Mouse (Mus musculus): ENCODE measurements around the gene Aldh1a2.

The Aldh1a2 gene

DNA sequence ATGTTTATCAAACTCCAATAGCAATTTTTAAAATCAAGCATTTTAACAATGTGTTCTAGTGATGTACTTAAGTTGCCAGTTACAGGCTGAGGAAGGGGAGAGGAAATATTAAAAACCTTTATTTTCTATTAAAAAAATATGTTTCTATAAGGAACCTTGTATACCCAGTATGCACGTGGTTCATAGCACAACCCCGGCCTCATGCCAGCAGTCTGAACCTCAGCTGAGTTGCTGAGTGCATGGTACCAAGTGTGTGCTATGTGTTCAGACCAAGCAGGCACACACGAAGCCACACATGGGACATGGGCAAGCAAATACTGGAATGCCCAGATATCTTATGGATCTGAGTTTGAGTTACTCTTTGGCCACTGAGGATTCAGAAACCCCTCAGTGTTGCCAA, 74.2 kb downstream of the Aldh1a2 start:
- DNase-seq (ENCODE audit: low read depth) = no peak

DNA sequence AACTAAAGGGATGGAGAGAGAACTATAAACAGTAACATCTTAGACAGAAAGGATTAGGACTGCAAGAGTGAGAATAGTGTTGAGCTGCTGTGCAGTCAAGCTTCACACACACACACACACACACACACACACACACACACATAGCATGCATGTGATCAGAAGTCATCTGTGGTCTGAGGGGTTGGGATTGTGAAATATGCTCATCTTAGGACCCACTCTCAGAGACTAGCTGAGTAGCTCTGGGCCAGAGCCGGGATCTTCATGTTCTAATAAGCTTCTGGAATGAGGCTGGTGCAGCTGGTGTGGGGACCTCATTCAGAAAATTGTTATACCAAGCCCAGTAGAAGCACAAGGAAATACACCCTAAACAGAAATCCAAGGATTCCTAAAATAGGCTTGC, 75.1 kb downstream of the Aldh1a2 start:
- DNase-seq (ENCODE audit: low read depth) = no peak

DNA sequence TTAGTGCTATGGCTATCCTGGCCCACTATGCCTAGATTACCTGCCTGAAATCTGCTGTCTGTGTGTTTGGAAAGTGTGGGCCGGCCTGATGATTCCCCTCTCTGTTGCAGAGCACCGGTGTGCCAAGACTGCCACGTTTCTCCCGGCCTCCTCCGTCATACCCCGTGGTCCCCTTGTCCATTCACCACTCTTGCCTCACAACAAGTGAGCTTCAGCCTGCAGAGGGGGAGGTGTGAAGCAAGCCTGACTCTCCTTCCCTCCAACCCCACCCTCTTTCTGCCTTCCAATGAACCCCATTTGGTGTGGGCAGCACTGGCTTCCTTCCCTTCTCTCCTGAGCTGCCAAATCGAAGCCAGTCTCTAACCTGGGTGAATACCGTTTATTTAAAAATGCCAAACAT, 79.9 kb downstream of the Aldh1a2 start:
- no peak for DNase-seq (ENCODE audit: low read depth)

DNA sequence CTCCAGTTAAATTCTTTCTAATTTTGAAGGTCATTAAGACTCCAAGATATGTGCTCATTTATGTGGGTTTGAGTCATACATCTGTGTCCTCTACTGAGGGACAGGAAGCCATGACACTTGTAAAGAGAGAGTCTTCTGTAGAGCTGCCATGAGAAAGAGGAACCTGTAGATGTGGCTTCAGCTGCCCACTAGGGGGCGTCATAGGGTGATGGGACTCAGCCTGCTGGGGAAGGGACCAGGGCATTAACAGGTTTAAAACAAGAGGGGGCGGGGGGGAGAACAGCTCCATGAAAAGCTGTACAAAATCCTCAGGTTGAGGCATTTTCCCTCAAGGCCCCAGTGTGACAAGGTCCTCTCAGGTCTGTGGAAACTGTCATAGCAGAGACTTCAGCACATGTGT, 88.0 kb downstream of the Aldh1a2 start:
- DNase-seq (ENCODE audit: low read depth) = no peak

DNA sequence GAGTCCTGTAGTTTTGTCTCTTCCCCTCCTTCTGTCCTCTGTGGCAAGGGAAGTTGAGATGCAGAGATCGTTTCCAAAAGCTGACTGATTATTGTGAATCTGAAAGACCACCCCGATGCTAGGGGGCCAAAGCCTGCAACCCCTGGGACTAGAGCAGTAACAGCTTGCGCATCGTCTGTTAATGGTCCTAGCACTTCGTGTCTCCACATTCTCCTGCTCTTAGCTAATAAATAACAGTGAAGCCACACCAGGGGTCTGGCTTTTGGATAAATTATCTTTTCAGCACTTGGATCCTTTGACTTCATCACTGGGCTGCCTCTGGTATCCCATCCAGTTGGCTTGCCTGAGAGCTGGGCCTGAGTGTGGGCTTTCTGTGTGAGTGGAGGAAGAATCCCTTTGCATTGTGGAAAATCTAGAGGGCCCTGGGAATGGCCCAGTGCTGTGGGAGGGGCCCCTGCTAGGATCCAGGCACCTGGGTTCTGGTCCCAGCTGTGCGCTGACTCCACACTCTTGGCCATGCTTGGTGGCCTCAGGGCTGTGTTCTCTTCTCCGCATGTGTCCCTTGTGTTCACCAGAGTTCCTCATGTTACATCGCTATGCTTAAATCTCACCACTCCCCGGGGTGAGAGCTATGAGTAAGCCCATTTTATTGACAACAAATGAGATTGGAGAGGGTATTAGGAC, 91.7 kb downstream of the Aldh1a2 start:
- no peak for DNase-seq (ENCODE audit: low read depth)

DNA sequence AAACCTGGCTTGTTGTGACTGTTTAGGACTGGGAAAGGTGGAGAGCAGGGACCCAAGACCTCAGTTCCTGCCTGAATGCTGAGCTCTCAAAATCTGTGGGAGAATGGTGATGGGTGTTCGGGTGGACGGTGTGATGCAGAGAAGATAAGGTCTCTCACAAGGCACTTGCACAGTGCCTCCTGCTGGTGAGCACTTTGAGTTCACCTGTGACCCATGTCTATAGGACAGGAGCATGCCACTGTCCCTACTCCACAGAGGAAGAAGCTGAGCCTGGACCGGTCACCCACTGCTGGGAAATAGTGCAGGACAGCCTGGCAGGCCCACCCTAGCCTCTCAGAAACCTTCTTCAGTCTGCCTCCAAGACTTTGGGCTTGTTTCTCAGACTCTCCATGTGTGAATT, 100.4 kb downstream of the Aldh1a2 start:
- no peak for DNase-seq (ENCODE audit: low read depth)

DNA sequence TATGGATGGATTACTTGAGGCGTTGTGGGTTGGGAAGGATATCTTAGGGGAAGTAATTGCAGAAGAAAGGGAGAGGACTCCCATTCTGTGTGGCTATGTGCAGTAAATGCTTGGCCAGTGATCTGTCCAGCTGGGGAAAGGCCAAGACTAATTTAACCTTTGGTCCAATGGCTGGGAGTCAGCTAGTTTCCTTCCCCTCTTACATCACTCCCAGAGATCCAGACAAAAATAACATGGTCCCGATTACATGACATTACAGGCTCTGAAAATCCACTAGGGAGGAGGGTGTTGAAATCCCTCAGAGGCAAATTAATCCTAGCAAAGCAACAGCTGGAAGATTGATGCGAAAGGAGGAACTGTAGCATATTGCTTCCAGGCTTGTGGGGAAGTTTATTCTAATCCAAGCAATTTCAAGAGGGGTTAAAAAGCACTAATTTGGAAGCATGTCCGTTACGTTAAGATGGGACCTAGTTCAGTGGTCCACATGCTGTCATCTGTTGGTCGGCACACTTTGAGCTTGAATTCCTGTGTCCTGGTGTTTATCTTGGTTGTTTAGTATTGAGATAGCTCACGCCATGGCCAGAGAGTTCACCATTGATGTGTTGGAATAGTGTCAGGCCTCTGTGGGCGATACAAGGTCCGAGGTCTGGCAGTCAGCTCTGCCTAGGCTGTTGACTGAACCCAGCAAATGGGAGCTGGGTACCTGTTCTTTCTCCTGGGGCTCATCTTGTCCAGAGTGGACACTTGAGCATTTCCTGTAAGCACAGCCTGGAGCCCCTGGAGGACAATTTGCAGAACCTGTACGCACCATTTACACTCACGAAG, 101.7 kb downstream of the Aldh1a2 start:
- DNase-seq (ENCODE audit: low read depth) = peak; percentile 75

DNA sequence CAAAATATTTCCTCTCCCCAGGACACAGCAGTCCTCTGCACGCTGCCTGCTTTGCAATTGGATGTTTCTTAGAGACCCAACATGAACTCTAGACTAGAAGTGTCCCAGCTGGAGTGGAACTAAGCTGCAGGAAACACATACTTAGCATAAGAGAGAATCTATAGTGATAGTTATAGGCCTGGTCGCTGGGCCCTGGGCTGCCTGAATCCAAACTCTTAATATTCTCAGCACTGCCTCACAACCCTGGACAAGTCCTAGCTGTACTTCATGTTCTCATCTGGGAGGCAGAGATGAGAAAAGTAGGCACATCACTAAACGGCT, 102.3 kb downstream of the Aldh1a2 start:
- no peak for DNase-seq (ENCODE audit: low read depth)

DNA sequence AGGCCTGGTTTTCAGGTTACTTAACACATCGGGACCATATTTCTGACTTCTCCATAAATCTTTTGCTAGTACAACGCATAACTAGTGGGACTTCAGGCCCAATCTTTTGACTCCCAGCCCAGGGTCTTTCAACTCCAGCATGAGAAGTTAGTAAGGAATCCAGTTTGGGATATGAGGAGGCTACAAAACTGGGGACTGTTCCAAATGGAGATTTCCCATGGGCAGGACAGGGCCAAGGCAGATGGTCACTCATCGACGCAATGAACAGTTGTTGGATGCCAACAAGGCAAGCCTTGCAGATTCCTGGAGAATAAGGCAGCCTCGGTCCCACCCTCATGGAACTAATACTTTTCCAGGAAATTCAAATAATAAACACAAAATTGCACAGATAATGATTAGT, 104.2 kb downstream of the Aldh1a2 start:
- DNase-seq (ENCODE audit: low read depth) = peak; percentile 28

DNA sequence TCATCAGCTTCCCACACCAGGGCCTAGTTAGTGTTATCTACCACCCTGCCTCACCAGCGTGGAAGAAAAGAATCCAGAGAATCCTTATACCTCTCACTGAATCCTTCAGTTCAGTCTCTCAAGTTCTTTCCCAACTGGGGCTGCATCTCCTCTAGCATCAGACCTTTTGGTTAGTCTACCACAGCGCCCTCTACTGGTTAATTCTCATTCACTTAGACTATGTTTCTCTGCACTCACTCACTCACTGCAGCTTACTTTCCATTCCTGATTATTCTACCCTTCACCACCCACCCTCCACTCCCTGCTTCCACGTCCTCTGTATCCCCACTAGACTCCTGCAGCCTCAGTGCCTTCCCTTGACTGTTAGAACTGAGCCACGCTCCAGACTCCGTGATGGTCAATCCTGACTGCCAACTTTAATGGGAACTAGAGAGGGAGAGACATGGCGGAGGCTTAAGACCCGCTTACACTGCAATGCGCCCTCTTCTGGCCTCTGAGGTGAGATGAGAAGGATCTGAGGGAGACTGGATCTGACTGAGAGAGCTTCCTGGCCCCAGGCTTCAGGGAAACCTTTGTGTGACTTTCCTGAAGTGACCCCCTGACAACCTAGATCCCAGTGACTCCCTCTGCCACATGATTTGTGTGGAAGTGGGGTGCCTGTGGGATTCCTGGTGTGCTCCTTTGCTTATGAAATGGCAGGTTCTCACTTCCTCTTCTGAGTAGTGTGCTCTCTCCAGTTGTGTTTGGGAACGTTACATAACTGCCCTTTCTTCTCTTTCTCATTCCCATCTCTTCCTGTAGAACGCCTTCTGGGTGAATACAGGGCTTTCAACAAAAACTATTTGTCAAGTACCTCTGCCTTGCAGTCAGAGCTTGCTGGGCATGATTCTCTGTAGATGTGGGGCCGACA, 104.9 kb downstream of the Aldh1a2 start:
- peak; percentile 21 for DNase-seq (ENCODE audit: low read depth)

DNA sequence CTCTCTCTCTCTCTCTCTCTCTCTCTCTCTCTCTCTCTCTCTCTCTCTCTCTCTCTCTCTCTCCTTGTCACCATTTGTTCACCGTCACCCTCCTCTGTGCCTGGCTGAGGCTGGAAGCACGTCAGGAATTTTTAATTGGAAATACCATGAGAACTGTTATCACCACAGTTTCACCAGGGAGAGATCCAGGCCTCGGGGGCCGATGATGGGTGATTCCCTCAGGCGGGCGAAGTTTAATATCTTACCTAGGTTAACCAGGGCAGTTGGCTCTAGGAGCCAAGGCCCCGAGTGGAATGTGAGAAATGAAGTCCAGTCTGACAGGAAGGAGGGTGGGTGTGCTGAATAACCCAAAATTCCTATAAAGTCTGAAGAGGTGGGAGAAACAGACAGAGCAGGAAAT, 105.8 kb downstream of the Aldh1a2 start:
- no peak for DNase-seq (ENCODE audit: low read depth)

DNA sequence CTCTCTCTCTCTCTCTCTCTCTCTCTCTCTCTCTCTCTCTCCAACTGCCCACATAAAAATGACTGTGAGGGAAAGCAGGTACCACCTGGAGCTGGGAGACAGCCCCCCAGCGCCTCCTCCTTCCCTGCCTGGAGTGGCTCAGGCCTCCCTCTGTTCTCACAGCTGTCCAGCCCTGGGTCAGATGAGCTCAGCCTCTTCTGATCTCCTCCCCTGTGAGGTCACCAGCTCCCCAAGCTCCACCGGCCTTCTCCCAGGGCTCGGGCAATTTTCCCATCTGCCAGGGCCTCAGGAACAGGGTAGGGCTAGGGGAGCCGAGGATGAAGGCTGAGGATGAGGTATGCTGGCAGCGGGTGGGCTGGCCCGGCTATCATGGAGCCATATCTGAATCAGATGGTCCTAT, 106.3 kb downstream of the Aldh1a2 start:
- DNase-seq (ENCODE audit: low read depth) = no peak

DNA sequence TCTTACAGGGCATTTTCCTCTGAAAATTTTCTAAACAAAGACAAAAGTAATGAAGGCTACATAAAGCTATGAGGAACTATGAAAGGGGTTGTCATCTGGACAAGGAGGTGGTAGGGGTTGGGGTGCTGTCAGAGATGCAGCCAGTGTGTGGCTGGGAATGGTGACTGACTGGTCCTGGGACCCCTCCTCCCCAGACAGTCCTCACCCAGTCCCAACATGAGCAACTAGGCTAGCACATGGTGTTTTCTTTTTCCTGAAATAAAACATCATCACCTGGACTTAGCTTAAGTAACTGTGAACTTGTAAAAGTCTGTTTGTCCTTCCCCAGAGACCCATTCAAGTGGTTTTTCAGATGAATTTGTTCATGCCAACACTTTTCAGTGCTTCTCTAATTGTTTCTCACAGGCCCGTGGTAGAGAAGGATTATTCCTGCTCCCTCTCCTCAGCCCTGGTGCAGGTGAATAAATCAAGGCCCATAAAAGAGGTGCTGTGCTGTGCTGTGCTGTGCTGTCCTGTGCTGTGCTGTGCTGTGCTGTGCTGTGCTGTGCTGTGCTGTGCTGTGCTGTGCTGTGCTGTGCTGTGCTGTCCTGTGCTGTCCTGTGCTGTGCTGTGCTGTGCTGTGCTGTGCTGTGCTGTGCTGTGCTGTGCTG, 107.8 kb downstream of the Aldh1a2 start:
- no peak for DNase-seq (ENCODE audit: low read depth)

DNA sequence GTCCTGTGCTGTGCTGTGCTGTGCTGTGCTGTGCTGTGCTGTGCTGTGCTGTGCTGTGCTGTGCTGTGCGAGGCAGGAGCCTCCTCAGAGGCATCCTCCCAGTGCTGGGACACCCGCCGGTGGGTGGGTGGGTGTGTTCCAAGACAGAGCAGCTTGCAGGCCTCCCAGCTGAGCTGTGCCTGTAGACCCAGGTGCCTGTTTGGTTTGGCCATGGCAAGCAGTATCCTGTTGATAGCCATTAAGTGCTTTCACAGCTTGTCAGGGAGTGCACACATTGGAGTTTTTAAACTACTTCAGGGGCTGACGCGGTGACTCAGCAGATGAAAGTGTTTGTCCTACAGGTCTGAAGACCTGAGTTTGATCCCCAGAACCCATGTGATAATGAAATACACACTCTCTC, 108.5 kb downstream of the Aldh1a2 start:
- DNase-seq (ENCODE audit: low read depth) = no peak

DNA sequence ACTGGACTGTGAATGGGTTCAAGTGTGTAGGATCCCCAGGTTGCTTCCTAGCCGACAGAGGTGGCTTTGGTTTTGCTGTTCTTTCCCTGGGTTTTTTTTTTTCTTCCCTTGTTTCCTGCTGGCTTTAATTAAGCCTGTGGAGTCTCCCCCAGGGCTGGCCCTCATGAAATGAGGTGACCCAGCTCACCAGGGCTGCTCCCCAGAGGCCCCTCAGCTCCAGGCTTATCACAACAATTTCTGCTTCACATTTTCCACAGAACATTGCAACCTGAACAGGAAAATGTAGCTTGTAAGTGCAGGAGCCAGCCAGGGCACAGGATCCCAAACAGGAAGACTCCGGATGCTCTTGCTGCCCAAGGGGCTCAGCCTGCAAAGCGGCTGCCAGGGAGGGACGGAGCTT, 110.7 kb downstream of the Aldh1a2 start:
- peak; percentile 4 for DNase-seq (ENCODE audit: low read depth)

DNA sequence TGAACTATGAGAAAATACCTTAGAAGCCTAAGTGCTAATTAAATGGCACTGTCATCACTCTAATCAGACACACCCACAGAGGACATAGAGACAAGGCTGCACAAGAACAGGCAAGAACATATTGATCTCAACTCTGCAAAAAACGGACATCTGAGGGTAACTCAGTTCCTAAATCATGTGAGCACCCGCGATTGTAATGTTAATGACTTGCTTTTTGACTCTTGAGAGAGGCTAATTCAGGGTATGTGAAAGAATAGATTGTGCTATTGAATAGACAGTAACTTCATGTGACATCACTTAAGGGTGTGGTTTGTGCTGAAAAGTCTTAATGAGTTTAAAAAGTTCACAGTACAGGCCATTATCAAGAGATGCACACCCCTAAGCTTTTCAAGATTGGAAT, 116.1 kb downstream of the Aldh1a2 start:
- no peak for DNase-seq (ENCODE audit: low read depth)

DNA sequence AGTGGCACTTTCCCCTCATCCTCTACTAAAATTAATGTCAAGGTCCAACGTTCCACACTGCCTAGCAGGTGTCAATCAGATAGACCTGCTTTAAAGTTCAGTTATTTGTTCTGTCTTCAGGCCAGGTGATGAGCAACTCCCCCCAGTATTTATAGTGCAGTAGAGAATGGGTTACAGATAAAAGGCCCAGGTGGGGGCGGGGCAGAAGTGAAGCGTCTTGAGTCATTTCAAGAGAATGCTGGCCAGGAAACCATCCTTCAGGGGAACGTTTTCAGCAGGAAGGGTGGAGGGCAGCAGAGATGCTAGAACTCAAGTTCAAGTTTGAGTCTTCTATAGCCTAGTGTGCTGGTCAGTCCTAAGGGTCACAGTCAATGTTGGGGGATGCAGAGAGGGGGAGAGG, 121.1 kb downstream of the Aldh1a2 start:
- no peak for DNase-seq (ENCODE audit: low read depth)

DNA sequence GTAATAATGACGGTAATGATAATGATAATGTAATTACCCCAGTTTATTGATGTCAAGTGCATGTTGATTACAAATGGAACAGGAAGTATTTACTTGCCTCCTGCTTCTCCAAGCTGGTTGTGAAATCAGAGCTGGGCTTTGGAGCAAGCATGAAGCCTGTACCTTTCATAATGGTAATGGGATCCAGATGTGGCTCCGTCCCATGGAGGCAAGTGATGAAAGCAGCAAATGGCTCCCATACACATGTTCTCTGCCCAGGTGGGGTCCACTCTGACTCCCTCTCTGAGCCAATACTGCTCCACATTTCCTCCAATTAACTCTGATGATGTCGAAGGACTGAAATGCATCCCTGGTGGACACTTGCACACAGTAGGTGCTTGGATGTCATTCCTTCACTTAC, 121.8 kb downstream of the Aldh1a2 start:
- peak; percentile 7 for DNase-seq (ENCODE audit: low read depth)

DNA sequence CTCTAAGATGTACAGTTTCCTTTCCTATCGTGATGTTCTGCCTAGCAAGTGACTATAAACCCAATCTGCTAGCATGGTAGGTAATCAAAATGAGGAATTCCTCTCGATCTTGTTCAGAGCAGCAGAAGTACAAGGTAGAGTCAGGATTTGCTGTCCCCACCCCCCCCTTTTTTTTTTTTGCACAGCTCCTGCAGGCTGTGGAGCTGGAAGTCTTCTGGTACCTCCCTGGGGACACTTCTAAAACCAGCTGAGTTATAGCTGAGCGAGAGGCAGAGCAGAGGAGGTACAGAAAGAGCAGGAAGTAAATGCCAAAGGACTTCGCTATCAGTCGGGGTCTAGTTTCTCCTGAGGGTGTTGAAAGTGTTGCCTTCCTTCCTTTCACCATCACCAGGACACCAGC, 124.5 kb downstream of the Aldh1a2 start:
- no peak for DNase-seq (ENCODE audit: low read depth)
